Mouse (Mus musculus): ENCODE measurements around the gene Scgb3a1. TPM values are rescaled to one million over a fixed set of nuclear protein-coding genes. Genes with fewer than 3 reads are reported as not detected.

Scgb3a1 gene
- polyA plus RNA-seq, 1 experiment: not detected

GRCm38 (mm10) chr11:49625863-49626262 lies 37.5 kb upstream of the Scgb3a1 start:
- peaks cover 5% of the 10 kb centered on the region for H3K27me3 ChIP-seq (ENCODE audit: control insufficient read depth, insufficient read depth, insufficient read length)

DNA sequence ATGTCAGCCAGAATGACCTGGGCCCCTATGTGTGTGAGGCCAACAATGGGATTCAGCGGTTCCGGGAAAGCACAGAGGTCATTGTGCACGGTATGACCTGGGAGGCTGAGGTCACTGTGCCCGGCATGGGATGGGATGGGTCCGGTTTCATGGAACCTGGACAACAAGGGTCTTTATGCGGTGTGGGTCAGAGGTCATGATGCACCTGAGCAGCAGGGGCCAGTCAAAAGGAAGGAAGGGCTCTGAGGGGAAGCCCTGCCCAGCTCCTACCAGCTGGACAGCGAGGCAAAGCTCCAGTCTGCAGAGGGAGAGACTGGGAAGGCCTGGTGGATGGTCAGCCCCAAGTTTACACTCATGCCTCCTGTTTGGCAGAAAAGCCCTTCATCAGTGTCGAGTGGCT lies 36.7 kb upstream of the Scgb3a1 start:
- no peak overlapping the region for H3K4me2 ChIP-seq (ENCODE audit: low read depth)
- TF ChIP-seq SRF (IDR thresholded peaks at IDR 0.05; ENCODE audit: control insufficient read depth, insufficient read length, low read depth) (no peak), USF1 (IDR thresholded peaks at IDR 0.05; ENCODE audit: low read depth) (no peak), POLR2A (IDR thresholded peaks at IDR 0.05; ENCODE audit: insufficient read length, low read depth) (no peak), POLR2AphosphoS2 (IDR thresholded peaks at IDR 0.05; ENCODE audit: insufficient read length, low read depth) (no peak), TCF12 (IDR thresholded peaks at IDR 0.05; ENCODE audit: insufficient read depth, poor library complexity, severe bottlenecking) (no peak), MYOG (IDR thresholded peaks at IDR 0.05; ENCODE audit: control insufficient read depth in 1 of 3, insufficient read depth in 1 of 3, insufficient read length in 2 of 3, low read depth in 2 of 3) (no peak), MAX (IDR thresholded peaks at IDR 0.05; ENCODE audit: low read depth) (no peak), TCF3 (IDR thresholded peaks at IDR 0.05; ENCODE audit: insufficient read length, low read depth) (no peak), REST (IDR thresholded peaks at IDR 0.05; ENCODE audit: insufficient read depth, insufficient read length) (no peak), CEBPB (IDR thresholded peaks at IDR 0.05; ENCODE audit: insufficient read depth, poor library complexity, severe bottlenecking) (no peak), E2F4 (IDR thresholded peaks at IDR 0.05; ENCODE audit: insufficient read depth) (no peak), MYOD1 (IDR thresholded peaks at IDR 0.05; ENCODE audit: control insufficient read depth in 1 of 3, insufficient read length in 2 of 3, low read depth in 2 of 3) (no peak)
- no peaks in the 10 kb centered on the region for H3K79me2 ChIP-seq (ENCODE audit: control insufficient read depth, insufficient read depth)
- peaks cover 9% of the 10 kb centered on the region for H3K27me3 ChIP-seq (ENCODE audit: control insufficient read depth, insufficient read depth, insufficient read length)
- H3ac ChIP-seq (ENCODE audit: control insufficient read depth, insufficient read length): no peak overlapping the region
- H3K4me3 ChIP-seq: no peak overlapping the region
- H3K36me3 ChIP-seq (ENCODE audit: control insufficient read depth, insufficient read depth): no peaks in the 10 kb centered on the region

More at GRCm38 (mm10) chr11:49625863-49626262, 37.5 kb upstream of the Scgb3a1 start:
- no peaks in the 10 kb centered on the region for H3K36me3 ChIP-seq (ENCODE audit: control insufficient read depth, insufficient read depth)
- no peak overlapping the region for H3K4me2 ChIP-seq (ENCODE audit: low read depth)
- no peak overlapping the region for H3K4me3 ChIP-seq
- H3ac ChIP-seq (ENCODE audit: control insufficient read depth, insufficient read length): no peak overlapping the region
- TF ChIP-seq MYOG (IDR thresholded peaks at IDR 0.05; ENCODE audit: control insufficient read depth in 1 of 3, insufficient read depth in 1 of 3, insufficient read length in 2 of 3, low read depth in 2 of 3): no peak
- TF ChIP-seq MYOD1 (IDR thresholded peaks at IDR 0.05; ENCODE audit: control insufficient read depth in 1 of 3, insufficient read length in 2 of 3, low read depth in 2 of 3): no peak
- TF ChIP-seq USF1 (IDR thresholded peaks at IDR 0.05; ENCODE audit: low read depth): no peak
- no peak for TF ChIP-seq REST (IDR thresholded peaks at IDR 0.05; ENCODE audit: insufficient read depth, insufficient read length)
- TF ChIP-seq TCF12 (IDR thresholded peaks at IDR 0.05; ENCODE audit: insufficient read depth, poor library complexity, severe bottlenecking): no peak
- TF ChIP-seq POLR2AphosphoS2 (IDR thresholded peaks at IDR 0.05; ENCODE audit: insufficient read length, low read depth): no peak
- TF ChIP-seq E2F4 (IDR thresholded peaks at IDR 0.05; ENCODE audit: insufficient read depth): no peak
- no peaks in the 10 kb centered on the region for H3K79me2 ChIP-seq (ENCODE audit: control insufficient read depth, insufficient read depth)

- no peak for TF ChIP-seq MYOG (IDR thresholded peaks at IDR 0.05; ENCODE audit: control insufficient read depth in 1 of 3, insufficient read depth in 1 of 3, insufficient read length in 2 of 3, low read depth in 2 of 3)
- no peak for TF ChIP-seq REST (IDR thresholded peaks at IDR 0.05; ENCODE audit: insufficient read depth, insufficient read length)
- TF ChIP-seq SRF (IDR thresholded peaks at IDR 0.05; ENCODE audit: control insufficient read depth, insufficient read length, low read depth): no peak
- TF ChIP-seq E2F4 (IDR thresholded peaks at IDR 0.05; ENCODE audit: insufficient read depth): no peak
- no peak for TF ChIP-seq MAX (IDR thresholded peaks at IDR 0.05; ENCODE audit: low read depth)
- TF ChIP-seq USF1 (IDR thresholded peaks at IDR 0.05; ENCODE audit: low read depth): no peak
- no peak for TF ChIP-seq TCF3 (IDR thresholded peaks at IDR 0.05; ENCODE audit: insufficient read length, low read depth)
- no peak for TF ChIP-seq POLR2AphosphoS2 (IDR thresholded peaks at IDR 0.05; ENCODE audit: insufficient read length, low read depth)
- no peak for TF ChIP-seq MYOD1 (IDR thresholded peaks at IDR 0.05; ENCODE audit: control insufficient read depth in 1 of 3, insufficient read length in 2 of 3, low read depth in 2 of 3)
- TF ChIP-seq CEBPB (IDR thresholded peaks at IDR 0.05; ENCODE audit: insufficient read depth, poor library complexity, severe bottlenecking): no peak
- no peak for TF ChIP-seq POLR2A (IDR thresholded peaks at IDR 0.05; ENCODE audit: insufficient read length, low read depth)
- TF ChIP-seq TCF12 (IDR thresholded peaks at IDR 0.05; ENCODE audit: insufficient read depth, poor library complexity, severe bottlenecking): no peak
- H3K4me3 ChIP-seq: no peak overlapping the region
- H3ac ChIP-seq (ENCODE audit: control insufficient read depth, insufficient read length): no peak overlapping the region
- no peaks in the 10 kb centered on the region for H3K36me3 ChIP-seq (ENCODE audit: control insufficient read depth, insufficient read depth)
- H3K4me2 ChIP-seq (ENCODE audit: low read depth): no peak overlapping the region
- peaks cover 20% of the 10 kb centered on the region for H3K27me3 ChIP-seq (ENCODE audit: control insufficient read depth, insufficient read depth, insufficient read length)
- H3K79me2 ChIP-seq (ENCODE audit: control insufficient read depth, insufficient read depth): no peaks in the 10 kb centered on the region
Observed at GRCm38 (mm10) chr11:49631154-49631553, 32.3 kb upstream of the Scgb3a1 start.

- Histone ChIP-seq H3K27me3 (ENCODE audit: control insufficient read depth, insufficient read depth, insufficient read length) (peaks cover 26% of the 10 kb centered on the region), H3K4me2 (ENCODE audit: low read depth) (no peak overlapping the region), H3K36me3 (ENCODE audit: control insufficient read depth, insufficient read depth) (no peaks in the 10 kb centered on the region), H3ac (ENCODE audit: control insufficient read depth, insufficient read length) (no peak overlapping the region), H3K79me2 (ENCODE audit: control insufficient read depth, insufficient read depth) (no peaks in the 10 kb centered on the region), H3K4me3 (no peak overlapping the region)
- no peak for TF ChIP-seq USF1 (IDR thresholded peaks at IDR 0.05; ENCODE audit: low read depth)
- no peak for TF ChIP-seq E2F4 (IDR thresholded peaks at IDR 0.05; ENCODE audit: insufficient read depth)
- TF ChIP-seq TCF12 (IDR thresholded peaks at IDR 0.05; ENCODE audit: insufficient read depth, poor library complexity, severe bottlenecking): no peak
- no peak for TF ChIP-seq SRF (IDR thresholded peaks at IDR 0.05; ENCODE audit: control insufficient read depth, insufficient read length, low read depth)
- TF ChIP-seq CEBPB (IDR thresholded peaks at IDR 0.05; ENCODE audit: insufficient read depth, poor library complexity, severe bottlenecking): no peak
- no peak for TF ChIP-seq REST (IDR thresholded peaks at IDR 0.05; ENCODE audit: insufficient read depth, insufficient read length)
- no peak for TF ChIP-seq MAX (IDR thresholded peaks at IDR 0.05; ENCODE audit: low read depth)
- TF ChIP-seq POLR2A (IDR thresholded peaks at IDR 0.05; ENCODE audit: insufficient read length, low read depth): no peak
- TF ChIP-seq MYOD1 (IDR thresholded peaks at IDR 0.05; ENCODE audit: control insufficient read depth in 1 of 3, insufficient read length in 2 of 3, low read depth in 2 of 3): no peak
- no peak for TF ChIP-seq MYOG (IDR thresholded peaks at IDR 0.05; ENCODE audit: control insufficient read depth in 1 of 3, insufficient read depth in 1 of 3, insufficient read length in 2 of 3, low read depth in 2 of 3)
- TF ChIP-seq TCF3 (IDR thresholded peaks at IDR 0.05; ENCODE audit: insufficient read length, low read depth): no peak
- TF ChIP-seq POLR2AphosphoS2 (IDR thresholded peaks at IDR 0.05; ENCODE audit: insufficient read length, low read depth): no peak
Observed at GRCm38 (mm10) chr11:49632256-49632655, 31.2 kb upstream of the Scgb3a1 start.
